Mouse (Mus musculus) G1E (cell line): Measurements from ENCODE around the gene Rcbtb2.

Experiments used
- CTCF ChIP-seq: IDR thresholded peaks from 2 replicates; pipeline ENCODE4 v1.5.1; 2012; ENCODE audit warnings: low read depth, low read length, inconsistent platforms, mixed read lengths
- GATA1 ChIP-seq: IDR thresholded peaks from 2 replicates; pipeline ENCODE4 v1.6.1; 2012; ENCODE audit warnings: borderline replicate concordance, low read length, inconsistent platforms, mixed read lengths

DNA sequence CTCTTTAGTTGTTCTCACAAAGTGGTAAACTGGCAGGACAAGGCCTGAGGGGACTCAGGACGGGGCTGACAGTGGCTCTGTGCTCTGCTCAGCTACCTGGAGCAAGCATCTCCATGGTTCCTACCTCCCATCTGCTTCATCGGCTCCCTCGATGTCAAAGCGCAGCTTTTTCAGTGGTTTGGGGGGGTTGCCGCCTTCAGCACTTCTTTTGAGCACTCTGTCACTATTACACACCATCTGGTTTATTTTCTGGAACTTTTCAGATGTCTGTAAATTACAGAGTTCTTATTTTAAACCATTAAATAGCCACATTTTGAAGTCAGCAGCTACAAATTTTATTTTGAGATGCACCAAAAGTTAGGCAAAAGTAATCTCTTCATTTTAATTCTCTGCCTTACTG is 76.2 kb downstream of the Rcbtb2 start:
- TF ChIP-seq CTCF, result no peak
- no peak for TF ChIP-seq GATA1
